ENCODE assay signal across 7 mouse cellular contexts in the genomic region with DNA sequence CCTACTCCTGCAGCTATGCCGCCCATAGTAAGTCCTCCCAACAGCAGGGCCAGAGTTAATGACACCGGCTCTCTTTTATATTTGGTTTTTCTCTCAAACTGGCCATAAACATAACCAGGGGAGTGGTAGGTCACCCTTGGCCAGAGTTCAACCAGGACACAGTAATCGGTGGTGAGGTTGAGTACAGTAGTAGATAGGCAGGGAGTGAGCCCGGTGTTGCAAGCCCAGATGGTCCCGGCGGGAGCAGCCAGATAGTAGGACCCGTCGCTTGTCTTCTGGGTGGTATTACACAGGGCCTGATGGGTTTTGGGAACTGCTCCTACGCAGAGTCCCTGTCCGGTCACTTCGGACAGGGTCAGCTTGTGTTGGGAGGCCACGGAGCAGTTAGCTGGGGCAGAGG. TPM values are rescaled to one million over a fixed set of nuclear protein-coding genes. Genes with fewer than 3 reads are reported as not detected.
DNase-seq lines count a peak whose midpoint lies in the region.
"Not testable (repeated sequence)": the region's sequence is repeated elsewhere in the genome, so short reads cannot be mapped to it uniquely, and the experiment has no call there.

No protein-coding gene starts in this region.

- intact Hi-C loops in left cerebral cortex, postnatal 14 days (cut with DNase I) = not testable (repeated sequence)

- DNase-seq in cerebellum, adult 11 months = peak; percentile 57
- peak; percentile 55 to 66 for DNase-seq in cerebellum, postnatal 25 days
- DNase-seq in heart, adult 11 months = peak; percentile 97
- DNase-seq in kidney, adult 9 months = peak; percentile 60
- DNase-seq in left cerebral cortex, postnatal 14 days (ENCODE audit: low spot score in 2 of 2) = peak; percentile 28 to 47
- DNase-seq in right cerebral cortex, postnatal 36 days (ENCODE audit: low spot score in 2 of 2) = peak; percentile 27 to 29
- DNase-seq in thymus, postnatal 14 days = peak; percentile 23

RNA-seq across cellular contexts. Expression of a gene that starts 27.1 kb away (rescaled TPM):
- total RNA-seq in left cerebral cortex, postnatal 14 days (2021) = 10 to 100 TPM; 38.4 to 40.3 TPM

Comparison
In these comparisons a context has a peak if more than half of its experiments do, and no peak if none do; other contexts are left out.
1. Peak in every context shown above with its lines: DNase-seq.
2. DNase-seq: peak in every context shown above with its lines; median percentile 97 in heart, adult 11 months; 60 in cerebellum, postnatal 25 days; 60 in kidney, adult 9 months; 57 in cerebellum, adult 11 months; 38 in left cerebral cortex, postnatal 14 days; 28 in right cerebral cortex, postnatal 36 days; 23 in thymus, postnatal 14 days.